Mouse (Mus musculus): ENCODE measurements around the gene Tbk1. TPM values are rescaled to one million over a fixed set of nuclear protein-coding genes. Genes with fewer than 3 reads are reported as not detected.
A peak's percentile ranks its signal among the peaks of the same experiment; 100 is the strongest.

The Tbk1 gene
- polyA plus RNA-seq, 1 experiment from 2014 or later, result 26.4 TPM

- 79% methylated on average over 9 of the region's 9 CpGs for WGBS
- Histone ChIP-seq H3K4me1 (ENCODE audit: control insufficient read depth in 2 of 2, insufficient read depth in 2 of 2, low read length in 2 of 2) (no peaks in the 10 kb centered on the region), H3K9ac (ENCODE audit: low read length) (no peak overlapping the region), H3K27me3 (ENCODE audit: control insufficient read depth, insufficient read depth, low read length) (no peaks in the 10 kb centered on the region), H3K4me3 (ENCODE audit: control insufficient read depth in 1 of 2, insufficient read depth in 1 of 2, low read depth in 1 of 2, low read length in 2 of 2) (no peak overlapping the region), H3K4me2 (ENCODE audit: low read length) (no peak overlapping the region), H3K9me3 (ENCODE audit: control insufficient read depth, low read length) (no peaks in the 10 kb centered on the region), H3K27ac (replicated peaks in 1 of 2; ENCODE audit: control insufficient read depth in 1 of 2, insufficient read depth in 1 of 2, low read depth in 2 of 2, low read length in 2 of 2) (no peak overlapping the region), H3K36me3 (ENCODE audit: control insufficient read depth, insufficient read depth, low read length) (peaks cover 55% of the 10 kb centered on the region)
- no peak for ATAC-seq (ENCODE audit: insufficient number of reproducible peaks, insufficient read depth, low FRiP score, low read depth)
These were observed 10.2 kb downstream of the Tbk1 start for GRCm38 (mm10) chr10:121576372-121576771.

DNA sequence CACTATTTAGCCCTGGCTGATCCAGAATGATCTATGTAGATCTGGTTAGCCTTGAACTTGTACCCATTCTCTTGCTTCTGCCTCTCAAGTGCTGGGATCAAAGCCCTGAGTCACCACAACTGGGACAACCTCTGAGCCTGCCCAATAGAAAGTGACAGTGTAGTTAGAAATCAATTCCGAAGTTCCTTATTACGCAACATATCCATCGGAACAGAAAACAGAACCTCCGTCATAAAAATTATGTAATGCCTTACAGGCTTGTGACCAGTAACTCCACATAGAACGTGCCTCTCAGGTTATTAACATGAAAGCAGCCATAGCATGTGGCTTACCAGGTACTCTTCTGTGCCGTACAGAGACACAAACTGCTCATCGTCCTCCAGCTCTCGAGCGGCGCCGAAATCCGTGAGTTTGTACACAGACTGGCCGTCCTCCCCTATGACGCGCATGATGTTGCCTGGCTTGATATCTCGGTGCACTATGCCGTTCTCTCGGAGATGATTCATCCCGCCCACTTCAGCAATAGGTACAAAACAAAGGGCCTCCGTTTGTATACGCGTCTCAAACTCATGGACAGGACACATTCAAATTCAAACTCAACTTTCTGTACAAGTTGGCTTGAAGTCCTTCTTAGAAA lies 15.0 kb downstream of the Tbk1 start:
- no peaks in the 10 kb centered on the region for H3K27me3 ChIP-seq (ENCODE audit: control insufficient read depth, insufficient read depth, low read length)
- H3K9me3 ChIP-seq (ENCODE audit: control insufficient read depth, low read length), result no peaks in the 10 kb centered on the region
- no peak for ATAC-seq (ENCODE audit: insufficient number of reproducible peaks, insufficient read depth, low FRiP score, low read depth)
- H3K4me3 ChIP-seq (ENCODE audit: control insufficient read depth in 1 of 2, insufficient read depth in 1 of 2, low read depth in 1 of 2, low read length in 2 of 2), result no peak overlapping the region
- no peak overlapping the region for H3K27ac ChIP-seq (replicated peaks in 1 of 2; ENCODE audit: control insufficient read depth in 1 of 2, insufficient read depth in 1 of 2, low read depth in 2 of 2, low read length in 2 of 2)
- H3K4me2 ChIP-seq (ENCODE audit: low read length), result no peak overlapping the region
- no peak overlapping the region for H3K9ac ChIP-seq (ENCODE audit: low read length)
- H3K4me1 ChIP-seq (ENCODE audit: control insufficient read depth in 2 of 2, insufficient read depth in 2 of 2, low read length in 2 of 2), result peaks cover 0 to 12% of the 10 kb centered on the region in 2 experiments; a peak in 2 of 4 replicates
- whole genome bisulfite sequencing, result 96% methylated on average over 22 of the region's 22 CpGs
- peaks cover 67% of the 10 kb centered on the region for H3K36me3 ChIP-seq (ENCODE audit: control insufficient read depth, insufficient read depth, low read length)

DNA sequence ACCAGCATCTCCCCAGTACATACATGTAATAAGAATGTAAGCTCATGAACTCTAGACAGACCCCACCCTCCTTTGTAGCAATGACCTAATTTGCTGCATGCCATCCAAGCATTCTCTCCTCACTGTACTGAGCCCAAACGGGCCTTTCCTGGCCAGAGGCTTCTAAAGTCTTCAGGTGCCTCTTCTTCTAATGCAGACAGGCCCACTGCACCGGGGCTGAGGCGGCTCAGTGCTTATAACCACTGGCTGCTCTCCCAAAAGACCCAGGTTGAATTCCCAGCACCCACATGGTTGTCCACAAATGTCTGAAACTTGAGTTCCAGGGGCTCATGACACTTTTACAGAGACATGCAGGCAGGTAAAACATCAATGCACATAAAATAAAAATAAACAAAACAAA lies 15.6 kb downstream of the Tbk1 start:
- H3K4me3 ChIP-seq (ENCODE audit: control insufficient read depth in 1 of 2, insufficient read depth in 1 of 2, low read depth in 1 of 2, low read length in 2 of 2), result no peak overlapping the region
- H3K4me2 ChIP-seq (ENCODE audit: low read length), result no peak overlapping the region
- H3K27ac ChIP-seq (replicated peaks in 1 of 2; ENCODE audit: control insufficient read depth in 1 of 2, insufficient read depth in 1 of 2, low read depth in 2 of 2, low read length in 2 of 2), result no peak overlapping the region
- H3K9ac ChIP-seq (ENCODE audit: low read length), result no peak overlapping the region
- peaks cover 0 to 12% of the 10 kb centered on the region in 2 experiments; a peak in 2 of 4 replicates for H3K4me1 ChIP-seq (ENCODE audit: control insufficient read depth in 2 of 2, insufficient read depth in 2 of 2, low read length in 2 of 2)
- no peaks in the 10 kb centered on the region for H3K27me3 ChIP-seq (ENCODE audit: control insufficient read depth, insufficient read depth, low read length)
- ATAC-seq (ENCODE audit: insufficient number of reproducible peaks, insufficient read depth, low FRiP score, low read depth), result no peak
- no peaks in the 10 kb centered on the region for H3K9me3 ChIP-seq (ENCODE audit: control insufficient read depth, low read length)
- WGBS, result 96% methylated on average over 3 of the region's 3 CpGs
- peaks cover 63% of the 10 kb centered on the region for H3K36me3 ChIP-seq (ENCODE audit: control insufficient read depth, insufficient read depth, low read length)

DNA sequence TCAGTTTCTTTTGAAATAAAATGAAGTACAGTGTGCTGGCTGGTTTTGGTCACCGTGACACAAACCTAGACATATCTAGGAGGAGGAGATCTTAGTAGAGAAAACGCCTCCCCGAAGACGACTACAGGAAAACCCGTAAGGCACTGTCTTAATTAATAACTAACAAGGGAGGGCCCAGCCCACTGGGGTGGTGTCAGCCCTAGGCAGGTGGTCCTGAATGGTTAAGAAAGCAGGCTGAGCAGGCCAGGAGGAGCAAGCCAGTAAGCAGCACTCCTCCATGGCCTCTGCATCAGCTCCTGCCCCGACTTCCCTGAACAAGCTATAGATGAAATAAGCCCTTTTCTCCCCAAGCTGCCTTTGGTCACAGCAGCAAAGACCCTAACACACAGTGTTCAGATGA lies 16.8 kb downstream of the Tbk1 start:
- H3K4me2 ChIP-seq (ENCODE audit: low read length), result no peak overlapping the region
- peaks cover 0 to 12% of the 10 kb centered on the region in 2 experiments; a peak in 2 of 4 replicates for H3K4me1 ChIP-seq (ENCODE audit: control insufficient read depth in 2 of 2, insufficient read depth in 2 of 2, low read length in 2 of 2)
- no peak for ATAC-seq (ENCODE audit: insufficient number of reproducible peaks, insufficient read depth, low FRiP score, low read depth)
- H3K27ac ChIP-seq (replicated peaks in 1 of 2; ENCODE audit: control insufficient read depth in 1 of 2, insufficient read depth in 1 of 2, low read depth in 2 of 2, low read length in 2 of 2), result no peak overlapping the region
- H3K9me3 ChIP-seq (ENCODE audit: control insufficient read depth, low read length), result no peaks in the 10 kb centered on the region
- peaks cover 63% of the 10 kb centered on the region for H3K36me3 ChIP-seq (ENCODE audit: control insufficient read depth, insufficient read depth, low read length)
- no peak overlapping the region for H3K9ac ChIP-seq (ENCODE audit: low read length)
- H3K4me3 ChIP-seq (ENCODE audit: control insufficient read depth in 1 of 2, insufficient read depth in 1 of 2, low read depth in 1 of 2, low read length in 2 of 2), result no peak overlapping the region
- H3K27me3 ChIP-seq (ENCODE audit: control insufficient read depth, insufficient read depth, low read length), result no peaks in the 10 kb centered on the region
- WGBS, result 76% methylated on average over 6 of the region's 6 CpGs

- H3K4me2 ChIP-seq (ENCODE audit: low read length), result peak overlapping the region; percentile 60
These were observed 17.5 kb downstream of the Tbk1 start for GRCm38 (mm10) chr10:121569001-121569589.

GRCm38 (mm10) chr10:121568534-121568933 lies 18.1 kb downstream of the Tbk1 start:
- H3K4me2 ChIP-seq (ENCODE audit: low read length), result peak overlapping the region; percentile 60
- H3K27me3 ChIP-seq (ENCODE audit: control insufficient read depth, insufficient read depth, low read length), result no peaks in the 10 kb centered on the region
- 71% methylated on average over 7 of the region's 7 CpGs for WGBS
- no peak for ATAC-seq (ENCODE audit: insufficient number of reproducible peaks, insufficient read depth, low FRiP score, low read depth)
- H3K4me3 ChIP-seq (ENCODE audit: control insufficient read depth in 1 of 2, insufficient read depth in 1 of 2, low read depth in 1 of 2, low read length in 2 of 2), result peak overlapping the region in 1 of 2 experiments; percentile 22; a peak in 1 of 4 replicates
- peaks cover 0 to 12% of the 10 kb centered on the region in 2 experiments; a peak in 2 of 4 replicates for H3K4me1 ChIP-seq (ENCODE audit: control insufficient read depth in 2 of 2, insufficient read depth in 2 of 2, low read length in 2 of 2)
- H3K36me3 ChIP-seq (ENCODE audit: control insufficient read depth, insufficient read depth, low read length), result peaks cover 68% of the 10 kb centered on the region
- no peaks in the 10 kb centered on the region for H3K9me3 ChIP-seq (ENCODE audit: control insufficient read depth, low read length)
- no peak overlapping the region for H3K27ac ChIP-seq (replicated peaks in 1 of 2; ENCODE audit: control insufficient read depth in 1 of 2, insufficient read depth in 1 of 2, low read depth in 2 of 2, low read length in 2 of 2)
- 0 out of 2 replicates have a peak overlapping the region, but pooled peaks have one; percentile 10 for H3K9ac ChIP-seq (ENCODE audit: low read length)

More at GRCm38 (mm10) chr10:121569001-121569589, 17.5 kb downstream of the Tbk1 start:
- Histone ChIP-seq H3K27me3 (ENCODE audit: control insufficient read depth, insufficient read depth, low read length) (no peaks in the 10 kb centered on the region), H3K4me1 (ENCODE audit: control insufficient read depth in 2 of 2, insufficient read depth in 2 of 2, low read length in 2 of 2) (peaks cover 0 to 12% of the 10 kb centered on the region in 2 experiments; a peak in 2 of 4 replicates), H3K9me3 (ENCODE audit: control insufficient read depth, low read length) (no peaks in the 10 kb centered on the region), H3K36me3 (ENCODE audit: control insufficient read depth, insufficient read depth, low read length) (peaks cover 63% of the 10 kb centered on the region), H3K27ac (replicated peaks in 1 of 2; ENCODE audit: control insufficient read depth in 1 of 2, insufficient read depth in 1 of 2, low read depth in 2 of 2, low read length in 2 of 2) (peak overlapping the region in 1 of 2 experiments; percentile 28; a peak in 1 of 4 replicates), H3K4me3 (ENCODE audit: control insufficient read depth in 1 of 2, insufficient read depth in 1 of 2, low read depth in 1 of 2, low read length in 2 of 2) (peak overlapping the region; percentile 22 to 25), H3K9ac (ENCODE audit: low read length) (peak overlapping the region; percentile 10)
- ATAC-seq (ENCODE audit: insufficient number of reproducible peaks, insufficient read depth, low FRiP score, low read depth), result peak; percentile 75; the same call in 1 of the 2 replicates
- WGBS, result 8% methylated on average over 23 of the region's 23 CpGs

DNA sequence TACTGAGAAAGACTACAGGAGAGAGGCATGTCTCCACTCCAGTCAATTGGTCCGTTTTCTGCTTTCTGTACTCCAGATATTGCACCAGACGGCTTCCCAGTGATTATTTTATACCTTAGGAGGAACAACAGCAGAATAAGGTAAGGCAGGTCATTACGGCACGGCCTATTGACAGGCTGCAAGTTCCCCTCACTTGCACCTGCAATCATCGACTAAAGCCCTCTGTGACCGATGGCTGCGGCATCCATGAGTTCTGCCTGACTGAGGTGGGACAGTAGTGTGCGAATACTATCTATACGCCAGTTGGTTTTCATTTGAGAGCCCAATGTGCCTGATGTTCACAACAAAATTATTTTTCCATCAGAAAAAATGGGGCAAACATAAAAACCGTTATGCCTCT lies 18.6 kb downstream of the Tbk1 start:
- no peak overlapping the region for H3K27ac ChIP-seq (replicated peaks in 1 of 2; ENCODE audit: control insufficient read depth in 1 of 2, insufficient read depth in 1 of 2, low read depth in 2 of 2, low read length in 2 of 2)
- H3K36me3 ChIP-seq (ENCODE audit: control insufficient read depth, insufficient read depth, low read length), result peaks cover 73% of the 10 kb centered on the region

More for the DNA sequence above, 18.6 kb downstream of the Tbk1 start:
- Histone ChIP-seq H3K9me3 (ENCODE audit: control insufficient read depth, low read length) (no peaks in the 10 kb centered on the region), H3K4me3 (ENCODE audit: control insufficient read depth in 1 of 2, insufficient read depth in 1 of 2, low read depth in 1 of 2, low read length in 2 of 2) (no peak overlapping the region), H3K4me1 (ENCODE audit: control insufficient read depth in 2 of 2, insufficient read depth in 2 of 2, low read length in 2 of 2) (peaks cover 0 to 12% of the 10 kb centered on the region in 2 experiments; a peak in 2 of 4 replicates), H3K27me3 (ENCODE audit: control insufficient read depth, insufficient read depth, low read length) (no peaks in the 10 kb centered on the region), H3K4me2 (ENCODE audit: low read length) (no peak overlapping the region), H3K9ac (ENCODE audit: low read length) (no peak overlapping the region)
- no peak for ATAC-seq (ENCODE audit: insufficient number of reproducible peaks, insufficient read depth, low FRiP score, low read depth)
- WGBS, result 92% methylated on average over 10 of the region's 10 CpGs
